Mouse (Mus musculus) cortical plate, adult 2 months (tissue): ENCODE data around the gene Aco2. TPM values are rescaled to one million over a fixed set of nuclear protein-coding genes. Genes with fewer than 3 reads are reported as not detected.

ENCODE experiments used
- H3K27ac ChIP-seq: fragments of 200-500 bp; 2 replicates; pipeline ENCODE4 v1.5.1; 2012; ENCODE audit warnings: low read length, control low read depth, inconsistent platforms; ENCODE audit not compliant: insufficient read depth
- H3K4me1 ChIP-seq: fragments of 200-500 bp; 2 replicates; pipeline ENCODE4 v1.6.1; 2011; ENCODE audit warnings: low read length; ENCODE audit not compliant: control insufficient read depth, insufficient read depth
- H3K4me3 ChIP-seq: fragments of 200-500 bp; 2 replicates; pipeline ENCODE4 v1.5.1; 2011; ENCODE audit warnings: mild to moderate bottlenecking, low read length, control low read depth; ENCODE audit not compliant: insufficient read depth
- CTCF ChIP-seq: fragments of 200-500 bp; IDR thresholded peaks from 2 replicates; pipeline ENCODE4 v1.5.1; 2011; ENCODE audit warnings: mild to moderate bottlenecking, control low read depth, low read length; ENCODE audit not compliant: insufficient read depth; ENCODE audit errors: extremely low read depth
- POLR2A ChIP-seq: fragments of 200-500 bp; IDR thresholded peaks from 2 replicates; pipeline ENCODE4 v1.6.1; 2011; ENCODE audit warnings: mild to moderate bottlenecking, low read length, control low read depth; ENCODE audit not compliant: insufficient read depth; ENCODE audit errors: extremely low read depth
- polyA plus RNA-seq: library from polyadenylated mRNA; depleted of rRNA; stranded (reverse); fragments of >200 nt; gene quantifications from 2 replicates; pipeline ENCODE4 v1.2.3, GENCODE M21; 2012

Aco2 gene
- polyA plus RNA-seq, 1 experiment = 533 TPM

GRCm38 (mm10) chr15:81853081-81853480, 19.0 kb upstream of the Aco2 start:
- H3K4me3 ChIP-seq = no peak overlapping the region
- H3K4me1 ChIP-seq = 0 out of 2 replicates have a peak, but pooled peaks cover 2% of the 10 kb centered on the region
- no peak for TF ChIP-seq CTCF
- TF ChIP-seq POLR2A = no peak
- H3K27ac ChIP-seq = no peak overlapping the region

DNA sequence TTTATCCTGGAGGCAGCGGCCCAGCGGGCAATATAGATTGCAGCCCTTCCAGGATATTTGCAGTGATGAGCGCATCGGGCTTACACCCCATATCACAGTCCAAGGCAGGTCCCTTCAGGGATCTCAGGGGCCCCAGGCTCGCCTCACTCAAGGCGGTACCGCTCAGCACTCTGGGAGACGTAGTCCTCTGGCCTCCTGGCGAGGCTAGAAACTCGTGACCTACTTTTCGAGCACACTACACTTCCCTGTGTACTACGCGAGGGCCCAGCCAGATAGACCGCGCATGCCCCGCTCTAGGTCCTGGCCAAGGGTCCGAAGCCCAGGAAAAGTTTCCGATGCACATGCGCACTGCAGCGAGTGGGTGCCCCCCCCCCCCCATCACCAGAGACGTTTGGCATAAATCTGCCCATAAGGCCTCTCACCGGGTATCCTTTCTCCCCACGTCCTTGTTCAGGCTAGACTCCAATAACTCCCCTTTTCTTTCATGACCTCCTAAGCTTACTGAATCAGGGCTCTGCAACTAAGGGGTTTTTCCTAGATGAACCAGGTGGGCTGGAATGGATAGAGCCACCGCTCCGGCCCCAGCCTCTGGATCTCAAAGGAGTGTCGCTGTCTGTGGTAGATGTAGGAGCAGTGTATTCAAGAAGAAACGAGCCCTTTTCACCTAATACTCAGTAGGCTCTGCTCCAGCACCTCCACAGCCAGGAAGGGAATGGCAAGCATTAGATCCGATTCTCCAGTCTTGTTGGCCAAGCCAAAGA, 15.9 kb upstream of the Aco2 start:
- Histone ChIP-seq H3K27ac (peak overlapping the region; percentile 42), H3K4me1 (0 out of 2 replicates have a peak, but pooled peaks cover 2% of the 10 kb centered on the region), H3K4me3 (peak overlapping the region; percentile 84)
- TF ChIP-seq CTCF (no peak), POLR2A (peak; percentile 50)

- TF ChIP-seq CTCF (no peak), POLR2A (no peak)
- H3K27ac ChIP-seq = peak overlapping the region; percentile 95
- peak overlapping the region; percentile 84 for H3K4me3 ChIP-seq
- 0 out of 2 replicates have a peak, but pooled peaks cover 2% of the 10 kb centered on the region for H3K4me1 ChIP-seq
Measured at GRCm38 (mm10) chr15:81856938-81857723, 15.0 kb upstream of the Aco2 start.

DNA sequence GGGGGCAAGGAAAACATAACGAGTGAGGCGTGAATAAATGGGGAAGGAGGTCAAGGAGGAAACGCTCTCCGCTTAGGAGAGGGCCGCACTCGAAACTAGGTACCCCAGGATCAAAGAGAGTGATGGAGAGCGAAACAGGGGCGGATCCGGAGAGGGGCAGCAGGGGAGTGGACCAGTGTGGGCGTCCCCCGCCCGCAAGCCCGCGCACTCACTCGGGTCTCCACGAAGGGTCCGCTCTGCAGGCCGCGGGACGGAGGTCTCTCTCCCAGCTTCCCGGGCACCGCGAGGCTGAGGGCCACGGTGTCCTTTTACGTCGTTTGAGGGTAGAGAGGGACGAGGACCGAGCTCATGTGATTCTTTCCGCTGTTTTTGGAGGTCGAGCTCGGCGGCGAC, 14.4 kb upstream of the Aco2 start:
- Histone ChIP-seq H3K27ac (peak overlapping the region; percentile 95), H3K4me3 (peak overlapping the region; percentile 84), H3K4me1 (0 out of 2 replicates have a peak, but pooled peaks cover 2% of the 10 kb centered on the region)
- TF ChIP-seq POLR2A (no peak), CTCF (no peak)

DNA sequence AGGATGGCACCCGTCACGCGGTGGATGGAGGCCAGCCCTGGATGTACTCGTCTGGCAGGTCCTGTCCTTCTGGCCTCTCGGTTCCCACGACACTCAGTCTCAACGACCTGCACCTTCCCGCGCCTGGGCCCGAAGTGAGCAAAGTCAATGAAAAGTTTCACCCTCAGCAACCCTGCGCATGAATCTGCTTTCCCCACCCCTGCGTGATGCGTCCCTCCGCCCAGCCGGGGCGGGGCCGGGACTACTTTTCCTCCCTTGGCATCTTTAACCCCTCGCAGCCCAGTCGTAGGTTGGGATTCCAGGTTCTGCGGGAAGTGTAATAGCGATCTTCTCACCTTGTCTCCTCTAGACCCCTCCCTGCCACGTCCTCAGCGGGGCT, 14.0 kb upstream of the Aco2 start:
- Histone ChIP-seq H3K4me1 (0 out of 2 replicates have a peak, but pooled peaks cover 2% of the 10 kb centered on the region), H3K27ac (peak overlapping the region; percentile 95), H3K4me3 (peak overlapping the region; percentile 84)
- TF ChIP-seq POLR2A (peak; percentile 99), CTCF (no peak)

DNA sequence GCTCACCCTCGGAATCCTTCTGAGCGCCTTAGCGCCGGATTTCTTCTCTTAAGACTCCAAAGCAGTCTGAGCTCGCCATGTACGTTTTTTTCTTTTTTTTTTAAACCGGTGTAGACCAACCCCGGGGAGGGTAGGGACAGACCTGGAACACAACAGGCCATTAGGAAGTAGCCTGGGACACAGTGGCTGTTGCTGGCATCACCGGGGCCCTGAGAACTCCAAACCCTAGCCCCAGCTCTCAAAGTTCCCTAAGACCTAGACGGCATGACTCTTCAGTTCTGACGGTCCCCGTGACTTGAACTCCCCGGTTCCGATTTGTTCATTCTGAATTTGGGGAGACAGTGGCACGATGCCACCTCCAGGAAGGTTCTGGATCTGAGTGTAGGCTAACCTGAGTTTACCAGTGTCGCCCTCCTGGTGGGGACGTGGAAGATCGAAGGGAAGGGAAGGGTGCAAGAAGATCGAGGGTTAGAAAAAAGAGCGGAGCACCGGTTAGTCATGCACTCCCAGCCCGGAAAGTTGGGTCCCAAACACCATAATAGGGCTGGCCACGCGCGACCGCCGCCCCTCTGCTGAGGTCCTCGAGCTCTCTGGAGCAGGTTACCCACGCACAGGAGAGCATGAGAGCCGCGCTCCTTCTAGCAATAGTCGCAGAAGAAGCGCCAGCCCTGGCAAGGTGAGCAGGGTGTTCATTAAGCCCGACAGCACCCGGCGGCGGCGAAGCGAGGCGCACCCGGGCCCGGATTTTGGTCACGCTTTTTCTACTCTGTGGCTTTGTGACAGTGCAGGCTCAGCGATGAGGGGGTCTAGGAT, 13.4 kb upstream of the Aco2 start, which contains the start of gene Tob2:
Tob2 (minus strand) TSS at position 280 of the 813 bp plus-strand sequence.
- 0 out of 2 replicates have a peak, but pooled peaks cover 2% of the 10 kb centered on the region for H3K4me1 ChIP-seq
- TF ChIP-seq POLR2A (no peak), CTCF (no peak)
- H3K27ac ChIP-seq = peak within 1 kb of the TSS; percentile 95
- H3K4me3 ChIP-seq = peak within 1 kb of the TSS; percentile 84

DNA sequence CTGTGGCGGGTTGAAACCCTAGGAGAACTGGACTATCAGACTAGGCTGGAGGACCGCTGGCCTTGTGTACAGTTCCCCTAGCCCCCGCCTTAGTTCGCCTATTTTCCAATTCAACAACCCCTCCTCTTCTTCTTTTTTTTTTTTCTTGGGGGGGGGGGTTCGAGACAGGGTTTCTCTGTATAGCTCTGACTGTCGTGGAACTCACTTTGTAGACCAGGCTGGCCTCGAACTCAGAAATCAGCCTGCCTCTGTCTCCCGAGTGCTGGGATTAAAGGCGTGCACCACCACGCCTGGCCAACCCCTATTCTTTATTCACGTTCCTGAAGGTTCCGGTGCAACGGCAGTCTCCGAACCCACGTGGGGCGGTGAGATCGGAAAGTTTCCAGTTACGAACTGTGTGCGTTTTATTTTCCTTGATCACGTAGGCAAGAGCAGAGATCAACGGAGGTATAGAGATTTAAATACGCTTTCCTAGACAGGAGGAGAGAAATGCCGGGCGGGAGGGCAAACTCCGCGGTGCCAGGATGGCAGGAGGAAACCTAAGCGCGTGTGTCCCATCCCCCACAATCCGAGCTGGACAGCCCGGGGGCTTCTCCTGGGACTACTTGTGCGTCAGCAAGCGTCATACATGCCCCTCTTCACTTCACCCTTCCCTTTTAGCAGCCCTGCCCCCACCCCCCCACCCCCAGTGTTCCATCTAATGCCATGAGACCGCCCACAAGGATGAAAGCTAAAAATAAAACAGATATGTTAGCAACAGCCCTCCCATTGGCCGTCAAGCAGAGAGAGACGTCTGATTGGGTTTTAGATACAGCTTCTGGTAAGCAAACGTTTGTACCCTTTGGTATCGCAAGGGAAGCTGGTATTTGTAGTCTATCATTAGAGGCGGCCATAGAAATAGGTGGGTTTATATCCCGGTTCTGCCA, 12.5 kb upstream of the Aco2 start:
- peak overlapping the region; percentile 95 for H3K27ac ChIP-seq
- peak overlapping the region; percentile 84 for H3K4me3 ChIP-seq
- 0 out of 2 replicates have a peak, but pooled peaks cover 2% of the 10 kb centered on the region for H3K4me1 ChIP-seq
- TF ChIP-seq CTCF = no peak
- no peak for TF ChIP-seq POLR2A

GRCm38 (mm10) chr15:81860471-81861135, 11.5 kb upstream of the Aco2 start:
- TF ChIP-seq CTCF = no peak
- no peak for TF ChIP-seq POLR2A
- H3K4me1 ChIP-seq = no peaks in the 10 kb centered on the region
- peak overlapping the region; percentile 61 for H3K27ac ChIP-seq
- H3K4me3 ChIP-seq = no peak overlapping the region; the same call in 1 of the 2 replicates
